Comparison of ENCODE assay signal across 14 mouse cellular contexts in genomic region chr7:113214245-113215169, GRCm38 (mm10). TPM values are rescaled to one million over a fixed set of nuclear protein-coding genes. Genes with fewer than 3 reads are reported as not detected.
DNase-seq lines count a peak whose midpoint lies in the region; ATAC-seq and TF ChIP-seq lines count a peak whose summit lies in the region.
"Had no signal": no experiment of that assay in that cellular context is flagged by ENCODE, and none has a peak within 500 bp of the region (broad histone marks: within the 10 kb centered on the region; RNA-seq: fewer than 3 reads in every experiment).

No protein-coding gene starts in this region.

- H3K9ac ChIP-seq in forebrain, embryonic 11.5 days (ENCODE audit: low read length) = no peak overlapping the region
- H3K9ac ChIP-seq: forebrain, embryonic 13.5 days; liver, embryonic 14.5 days; midbrain, embryonic 15.5 days; neural tube, embryonic 13.5 days had no signal

- no peak overlapping the region for H3K4me2 ChIP-seq in forebrain, embryonic 11.5 days (ENCODE audit: low read depth, low read length, severe bottlenecking)
- H3K4me2 ChIP-seq: forebrain, embryonic 13.5 days; midbrain, embryonic 15.5 days; neural tube, embryonic 13.5 days had no signal

- TF ChIP-seq CTCF in gastrocnemius, adult 2 months (IDR thresholded peaks at IDR 0.05) = no peak

- H3K4me3 ChIP-seq in gastrocnemius, adult 2 months = no peak overlapping the region
- H3K4me3 ChIP-seq in forebrain, embryonic 11.5 days (ENCODE audit: low read depth, low read length) = no peak overlapping the region
- H3K4me3 ChIP-seq: forebrain, embryonic 13.5 days; midbrain, embryonic 15.5 days; neural tube, embryonic 13.5 days had no signal

- H3K27ac ChIP-seq in gastrocnemius, adult 2 months = peak overlapping the region; percentile 89
- no peak overlapping the region for H3K27ac ChIP-seq in forebrain, embryonic 11.5 days (ENCODE audit: low read depth, low read length)
- H3K27ac ChIP-seq: forebrain, embryonic 13.5 days; liver, embryonic 14.5 days; midbrain, embryonic 15.5 days; neural tube, embryonic 13.5 days had no signal

- 50% methylated on average over 6 of the region's 6 CpGs for WGBS in forebrain, embryonic 11.5 days

- peaks cover 12% of the 10 kb centered on the region for H3K27me3 ChIP-seq in forebrain, embryonic 11.5 days (ENCODE audit: control insufficient read depth, insufficient read depth, low read length)

- no peaks in the 10 kb centered on the region for H3K36me3 ChIP-seq in forebrain, embryonic 11.5 days (ENCODE audit: control insufficient read depth, insufficient read depth, low read length)
- H3K36me3 ChIP-seq: midbrain, embryonic 15.5 days; neural tube, embryonic 13.5 days had no signal

- no peak for ATAC-seq in forebrain, embryonic 11.5 days (replicated peaks; ENCODE audit: low FRiP score)
- ATAC-seq: forebrain, embryonic 13.5 days; midbrain, embryonic 15.5 days had no signal

- no peaks in the 10 kb centered on the region for H3K4me1 ChIP-seq in forebrain, embryonic 11.5 days (replicated peaks; ENCODE audit: control insufficient read depth, insufficient read depth, low read length)

- intact Hi-C loops in gastrocnemius, adult 2 months (cut with DNase I) = no loop called here

- H3K9me3 ChIP-seq in forebrain, embryonic 11.5 days (ENCODE audit: control insufficient read depth, low read length) = no peaks in the 10 kb centered on the region
- H3K9me3 ChIP-seq: forebrain, embryonic 13.5 days; midbrain, embryonic 15.5 days; neural tube, embryonic 13.5 days had no signal

- DNase-seq in gastrocnemius, adult 2 months = no peak
- DNase-seq in gastrocnemius, adult 18-20 months (ENCODE audit: low spot score) = no peak
- peak; percentile 50 for DNase-seq in retina, postnatal 1 day
- DNase-seq in retina, embryonic 14.5 days (ENCODE audit: low spot score) = no peak
- DNase-seq in cerebellum, postnatal 36 days = peak; percentile 44 to 55
- DNase-seq in urinary bladder, postnatal 36 days (ENCODE audit: low spot score in 2 of 2) = no peak
- DNase-seq in forebrain, embryonic 11.5 days (ENCODE audit: low spot score) = no peak
- no peak for DNase-seq in frontal cortex, postnatal 36 days (ENCODE audit: low spot score in 2 of 2)
- DNase-seq: lung, postnatal 4 days; thymus, adult 2 months had no signal

RNA-seq across cellular contexts. Expression of gene Arntl, which starts 7.2 kb away (rescaled TPM):
- 10 to 100 TPM; 17.6 to 39.4 TPM for total RNA-seq in gastrocnemius, adult 2 months (2021)
- 10 to 100 TPM; 21.9 to 31.8 TPM for total RNA-seq in gastrocnemius, adult 18-20 months (2021)
- 9.2 and 11.6 TPM in 2 replicates for polyA plus RNA-seq in forebrain, embryonic 11.5 days (2014; fragmentation: Nextera tagmentation; extraction: Ambion mirVana)

Comparison
In these comparisons a context has a peak if more than half of its experiments do, and no peak if none do; other contexts are left out.
1. DNase-seq: peak in retina, postnatal 1 day (single experiment) and cerebellum, postnatal 36 days (2 of 2); none in gastrocnemius, adult 2 months (single experiment), gastrocnemius, adult 18-20 months (single experiment), retina, embryonic 14.5 days (single experiment), urinary bladder, postnatal 36 days (0 of 2), forebrain, embryonic 11.5 days (single experiment) and frontal cortex, postnatal 36 days (0 of 2).